Mouse (Mus musculus) testis, adult 2 months (tissue): ENCODE measurements around the gene Stxbp1.

ENCODE experiments used
- CTCF ChIP-seq: fragments of 200-500 bp; IDR thresholded peaks from 2 replicates; pipeline ENCODE4 v1.5.1; 2012; ENCODE audit warnings: low read depth, mild to moderate bottlenecking, inconsistent platforms, low read length, moderate library complexity; ENCODE audit not compliant: control insufficient read depth, insufficient read depth, insufficient replicate concordance
- POLR2A ChIP-seq: fragments of 200-500 bp; IDR thresholded peaks from 2 replicates; pipeline ENCODE4 v1.6.1; 2012; ENCODE audit warnings: low read depth, mild to moderate bottlenecking, inconsistent platforms, low read length, moderate library complexity; ENCODE audit not compliant: control insufficient read depth

DNA sequence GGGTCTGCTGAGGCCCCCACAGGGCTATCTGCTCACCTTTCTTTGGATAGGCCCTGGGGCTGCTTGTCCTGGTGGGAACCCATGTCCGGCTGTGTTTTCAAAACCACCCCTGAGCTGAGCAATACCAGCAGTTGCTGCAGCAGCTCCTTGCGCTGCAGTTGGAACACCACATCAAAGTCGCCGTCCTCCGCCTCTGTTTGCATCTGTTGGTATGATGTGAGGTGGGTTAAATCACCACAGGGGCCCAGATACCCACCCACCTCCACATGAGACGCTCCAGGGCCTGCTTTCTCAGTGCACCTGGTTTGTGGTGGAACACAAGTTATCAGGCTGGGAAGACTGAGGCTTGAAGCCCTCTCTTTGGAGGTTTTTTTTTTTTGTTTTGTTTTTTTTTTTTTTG, 69.0 kb downstream of the Stxbp1 start:
- no peak for TF ChIP-seq CTCF
- TF ChIP-seq POLR2A: no peak
